Mouse (Mus musculus) kidney, postnatal 25 days (tissue): ENCODE measurements around the gene Klf2.

ENCODE experiments used
- DNase-seq, 2 experiments: peaks; one replicate each; pipeline ENCODE4 v3.0.0; 2021; ENCODE audit warnings: mixed read lengths in 2 of 2

Klf2 gene

GRCm38 (mm10) chr8:72306913-72307312 lies 11.9 kb upstream of the Klf2 start:
- DNase-seq = no peak

GRCm38 (mm10) chr8:72308276-72308675 lies 10.6 kb upstream of the Klf2 start:
- DNase-seq = peak; percentile 78 to 81

- DNase-seq = peak; percentile 89 to 90
Measured at GRCm38 (mm10) chr8:72310849-72311506, 7.9 kb upstream of the Klf2 start.

- no peak for DNase-seq
Measured at GRCm38 (mm10) chr8:72312926-72313518, 5.8 kb upstream of the Klf2 start.

- DNase-seq = no peak
Measured at GRCm38 (mm10) chr8:72316053-72316695, 2.7 kb upstream of the Klf2 start.

GRCm38 (mm10) chr8:72317741-72318301 lies 1.0 kb upstream of the Klf2 start:
- DNase-seq = no peak

- DNase-seq = no peak
Measured at GRCm38 (mm10) chr8:72319397-72319796, 564 bp downstream of the Klf2 start.

GRCm38 (mm10) chr8:72319921-72320802 lies 1.3 kb downstream of the Klf2 start:
- DNase-seq = peak in 1 of 2 experiments; percentile 48

GRCm38 (mm10) chr8:72320803-72321583 lies 2.2 kb downstream of the Klf2 start:
- no peak for DNase-seq

GRCm38 (mm10) chr8:72321635-72322441 lies 3.0 kb downstream of the Klf2 start:
- DNase-seq = no peak

- DNase-seq = no peak
Measured at GRCm38 (mm10) chr8:72322471-72322889, 3.6 kb downstream of the Klf2 start.

- no peak for DNase-seq
Measured at GRCm38 (mm10) chr8:72323131-72323725, 4.4 kb downstream of the Klf2 start.

- DNase-seq = no peak
Measured at GRCm38 (mm10) chr8:72324036-72324706, 5.3 kb downstream of the Klf2 start.

- DNase-seq = no peak
Measured at GRCm38 (mm10) chr8:72324708-72325107, 5.9 kb downstream of the Klf2 start.

GRCm38 (mm10) chr8:72329116-72329515 lies 10.3 kb downstream of the Klf2 start:
- no peak for DNase-seq

- DNase-seq = no peak
Measured at GRCm38 (mm10) chr8:72330806-72331516, 12.1 kb downstream of the Klf2 start.

GRCm38 (mm10) chr8:72331631-72332030 lies 12.8 kb downstream of the Klf2 start:
- no peak for DNase-seq

GRCm38 (mm10) chr8:72333429-72334143 lies 14.8 kb downstream of the Klf2 start:
- DNase-seq = no peak
